ENCODE assay signal across 8 mouse cellular contexts in the genomic region with DNA sequence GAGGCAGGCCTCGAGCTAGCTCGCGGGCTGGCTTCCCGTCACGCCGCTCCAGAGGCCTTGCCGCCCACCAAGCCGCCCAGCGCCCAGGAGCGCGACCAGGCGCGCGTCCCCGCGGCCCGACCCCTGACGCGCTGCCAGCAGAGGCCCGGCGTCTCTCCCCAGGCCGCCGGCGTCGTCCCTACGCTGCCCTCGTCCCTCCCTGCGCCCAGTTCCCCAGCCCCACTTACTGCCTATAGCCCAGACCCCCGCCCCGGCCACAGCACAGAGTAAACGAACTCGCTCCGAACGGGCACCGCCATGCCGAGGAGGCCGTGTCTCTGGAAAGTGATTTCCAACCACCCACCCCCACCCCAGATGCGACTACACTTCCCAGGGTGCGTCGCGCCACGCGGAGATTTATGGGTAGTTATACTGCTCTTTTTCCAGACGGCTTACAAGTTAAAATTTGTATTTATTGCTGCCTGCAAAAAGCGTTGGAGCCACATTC. TPM values are rescaled to one million over a fixed set of nuclear protein-coding genes. Genes with fewer than 3 reads are reported as not detected.
DNase-seq lines count a peak whose midpoint lies in the region; ATAC-seq and TF ChIP-seq lines count a peak whose summit lies in the region.

A gene (minus strand): TSS at position 341 of the 487 bp plus-strand sequence.

- no peaks in the 10 kb centered on the region for H3K9me3 ChIP-seq in embryonic facial prominence, embryonic 13.5 days
- no peaks in the 10 kb centered on the region for H3K9me3 ChIP-seq in limb, embryonic 13.5 days
- H3K9me3 ChIP-seq in midbrain, embryonic 16.5 days (replicated peaks; ENCODE audit: control insufficient read depth, low read length, poor library complexity, severe bottlenecking): no peaks in the 10 kb centered on the region

- under 1% methylated on average over 45 of the region's 45 CpGs for WGBS in embryonic facial prominence, embryonic 13.5 days
- WGBS in heart, adult 2 months: under 1% methylated on average over 45 of the region's 45 CpGs
- WGBS in limb, embryonic 13.5 days: under 1% methylated on average over 45 of the region's 45 CpGs
- WGBS in midbrain, embryonic 16.5 days: under 1% methylated on average over 44 of the region's 45 CpGs

- H3K36me3 ChIP-seq in embryonic facial prominence, embryonic 13.5 days: peaks cover 22% of the 10 kb centered on the region
- peaks cover 9% of the 10 kb centered on the region for H3K36me3 ChIP-seq in heart, adult 2 months (ENCODE audit: control insufficient read depth, insufficient read depth, low read length)
- peaks cover 27% of the 10 kb centered on the region for H3K36me3 ChIP-seq in limb, embryonic 13.5 days
- 0 out of 2 replicates have a peak, but pooled peaks cover 2% of the 10 kb centered on the region for H3K36me3 ChIP-seq in midbrain, embryonic 16.5 days (ENCODE audit: control insufficient read depth, insufficient read depth, low read length)

- peak; percentile 65; the same call in 1 of the 2 replicates for TF ChIP-seq POLR2A in heart, adult 2 months (IDR thresholded peaks at IDR 0.05; ENCODE audit: insufficient read depth, low read depth, low read length)

- H3K4me1 ChIP-seq in embryonic facial prominence, embryonic 13.5 days: peaks cover 20% of the 10 kb centered on the region
- H3K4me1 ChIP-seq in heart, adult 2 months (ENCODE audit: control insufficient read depth, insufficient read depth, low read length): peaks cover 2% of the 10 kb centered on the region; the same call in 1 of the 2 replicates
- H3K4me1 ChIP-seq in limb, embryonic 13.5 days: peaks cover 11% of the 10 kb centered on the region; the same call in 1 of the 2 replicates
- H3K4me1 ChIP-seq in midbrain, embryonic 16.5 days (ENCODE audit: control insufficient read depth, insufficient read depth, low read length): peaks cover 15% of the 10 kb centered on the region

- ATAC-seq in embryonic facial prominence, embryonic 13.5 days (ENCODE audit: insufficient number of reproducible peaks, insufficient read depth, low FRiP score, low TSS enrichment, low read depth): peak; percentile 87
- peak; percentile 94 for ATAC-seq in limb, embryonic 13.5 days (ENCODE audit: low FRiP score, low read depth)
- peak; percentile 98 for ATAC-seq in midbrain, embryonic 16.5 days

- H3K4me2 ChIP-seq in embryonic facial prominence, embryonic 13.5 days: peak within 1 kb of the TSS; percentile 66
- peak within 1 kb of the TSS; percentile 73 for H3K4me2 ChIP-seq in limb, embryonic 13.5 days (replicated peaks)
- peak within 1 kb of the TSS; percentile 66 for H3K4me2 ChIP-seq in midbrain, embryonic 16.5 days (ENCODE audit: low read length)

- peak within 1 kb of the TSS; percentile 69 for H3K4me3 ChIP-seq in embryonic facial prominence, embryonic 13.5 days
- H3K4me3 ChIP-seq in heart, adult 2 months: peak within 1 kb of the TSS; percentile 66
- peak within 1 kb of the TSS; percentile 68 for H3K4me3 ChIP-seq in limb, embryonic 13.5 days
- peak within 1 kb of the TSS; percentile 77 for H3K4me3 ChIP-seq in midbrain, embryonic 16.5 days (ENCODE audit: low read depth, low read length)

- H3K79me2 ChIP-seq in heart, adult 2 months (replicated peaks; ENCODE audit: control insufficient read depth, insufficient read depth, low read length): no peaks in the 10 kb centered on the region

- peak within 1 kb of the TSS; percentile 95 for H3K27ac ChIP-seq in embryonic facial prominence, embryonic 13.5 days
- H3K27ac ChIP-seq in heart, adult 2 months: peak within 1 kb of the TSS; percentile 89
- H3K27ac ChIP-seq in limb, embryonic 13.5 days: peak within 1 kb of the TSS; percentile 94
- peak within 1 kb of the TSS; percentile 94 for H3K27ac ChIP-seq in midbrain, embryonic 16.5 days (ENCODE audit: low read length)

- intact Hi-C loops in heart, adult 2 months (cut with DNase I): loop anchor here (10.0 kb wide), 1 partner anchor 277 kb away; no protein-coding TSS in a partner anchor

- peak; percentile 90 for DNase-seq in 3134 (ENCODE audit: extremely low read depth, insufficient read length, low spot score)
- peak; percentile 81 to 87 for DNase-seq in adrenal gland, postnatal 36 days
- peak; percentile 88 to 89 for DNase-seq in heart, adult 2 months
- DNase-seq in kidney, adult 8-10 months: peak; percentile 59 to 64
- peak; percentile 22 to 44 for DNase-seq in spleen, postnatal 14 days (ENCODE audit: low spot score in 2 of 2)

- no peak for TF ChIP-seq EP300 in heart, adult 2 months (IDR thresholded peaks at IDR 0.05; ENCODE audit: insufficient read depth, low read depth, low read length)

- H3K27me3 ChIP-seq in embryonic facial prominence, embryonic 13.5 days: no peaks in the 10 kb centered on the region
- no peaks in the 10 kb centered on the region for H3K27me3 ChIP-seq in heart, adult 2 months (ENCODE audit: control insufficient read depth, insufficient read depth, low read length)
- H3K27me3 ChIP-seq in limb, embryonic 13.5 days: no peaks in the 10 kb centered on the region
- no peaks in the 10 kb centered on the region for H3K27me3 ChIP-seq in midbrain, embryonic 16.5 days (ENCODE audit: control insufficient read depth, insufficient read depth, low read depth, low read length)

- TF ChIP-seq CTCF in heart, adult 2 months (IDR thresholded peaks at IDR 0.05): no peak

- peak within 1 kb of the TSS; percentile 95 for H3K9ac ChIP-seq in embryonic facial prominence, embryonic 13.5 days
- H3K9ac ChIP-seq in heart, adult 2 months (ENCODE audit: low read depth, low read length): peak within 1 kb of the TSS; percentile 100
- peak within 1 kb of the TSS; percentile 92 for H3K9ac ChIP-seq in limb, embryonic 13.5 days
- H3K9ac ChIP-seq in midbrain, embryonic 16.5 days (ENCODE audit: low read depth, low read length): peak within 1 kb of the TSS; percentile 90

RNA-seq across cellular contexts. Expression of the gene that starts here (rescaled TPM):
- total RNA-seq in adrenal gland, postnatal 36 days (2021): 10 to 100 TPM; 22.7 to 23.8 TPM
- 52.3 and 54.0 TPM in 2 replicates for polyA plus RNA-seq in embryonic facial prominence, embryonic 13.5 days (2015; fragmentation: Nextera tagmentation; extraction: Ambion mirVana)
- total RNA-seq in heart, adult 2 months (2021): 10 to 100 TPM; 15.2 to 15.6 TPM
- 9.3 and 12.7 TPM in 2 replicates for polyA plus RNA-seq in heart, adult 2 months (2012; rRNA removed)
- 53.8 and 53.9 TPM in 2 replicates for polyA plus RNA-seq in limb, embryonic 13.5 days (2015; fragmentation: Nextera tagmentation; extraction: Ambion mirVana)
- polyA plus RNA-seq in midbrain, embryonic 16.5 days (2015; fragmentation: Nextera tagmentation; extraction: Ambion mirVana): 20.8 and 22.7 TPM in 2 replicates

Comparison
In these comparisons a context has a peak if more than half of its experiments do, and no peak if none do; other contexts are left out.
1. Peak in every context shown above with its lines: DNase-seq, ATAC-seq, H3K4me3 ChIP-seq and H3K27ac ChIP-seq.
2. DNase-seq: peak in every context shown above with its lines; median percentile 90 in 3134; 88 in heart, adult 2 months; 84 in adrenal gland, postnatal 36 days; 62 in kidney, adult 8-10 months; 33 in spleen, postnatal 14 days.